Mouse (Mus musculus): Measurements from ENCODE around the gene Psd. TPM values are rescaled to one million over a fixed set of nuclear protein-coding genes. Genes with fewer than 3 reads are reported as not detected.

The Psd gene
- total RNA-seq, 2 experiments from 2014 or later, result 588 to 629 TPM

- DNase-seq (ENCODE audit: low spot score in 2 of 2), result no peak
- intact Hi-C loops (cut with DNase I), result no loop called here
Measured at GRCm38 (mm10) chr19:46324366-46324765, 2.6 kb downstream of the Psd start.

- no peak for DNase-seq (ENCODE audit: low spot score in 2 of 2)
- intact Hi-C loops (cut with DNase I), result no loop called here
Measured at GRCm38 (mm10) chr19:46323716-46324115, 3.2 kb downstream of the Psd start.

DNA sequence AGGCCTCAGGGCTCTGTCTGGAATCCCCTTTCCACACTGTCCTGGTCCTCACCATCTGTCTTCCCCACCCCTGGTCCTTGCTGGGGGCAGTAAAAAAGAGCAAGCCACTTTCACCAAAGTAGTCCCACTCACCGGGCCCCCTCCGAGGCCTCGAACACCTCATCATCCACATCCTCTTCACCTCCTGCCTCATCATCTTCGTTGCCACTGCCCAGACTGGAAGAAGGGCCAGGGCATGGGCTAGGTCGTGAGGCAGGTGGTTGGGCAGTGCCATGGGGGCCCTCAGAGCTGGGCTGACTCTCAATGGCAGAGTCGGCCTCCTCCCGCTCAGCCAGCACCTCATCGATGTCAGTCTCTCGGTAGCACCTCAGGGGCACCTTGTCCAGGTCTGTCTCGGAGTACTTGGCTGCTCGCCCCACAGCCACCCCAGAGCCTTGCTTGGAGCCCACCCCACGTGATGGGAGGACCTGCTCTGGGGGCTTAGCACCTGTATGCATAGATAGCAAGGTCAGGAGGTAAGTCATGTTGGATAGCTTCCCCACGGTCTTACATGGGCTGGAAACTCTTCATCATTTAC lies 3.9 kb downstream of the Psd start:
- no peak for DNase-seq (ENCODE audit: low spot score in 2 of 2)
- intact Hi-C loops (cut with DNase I), result no loop called here

DNA sequence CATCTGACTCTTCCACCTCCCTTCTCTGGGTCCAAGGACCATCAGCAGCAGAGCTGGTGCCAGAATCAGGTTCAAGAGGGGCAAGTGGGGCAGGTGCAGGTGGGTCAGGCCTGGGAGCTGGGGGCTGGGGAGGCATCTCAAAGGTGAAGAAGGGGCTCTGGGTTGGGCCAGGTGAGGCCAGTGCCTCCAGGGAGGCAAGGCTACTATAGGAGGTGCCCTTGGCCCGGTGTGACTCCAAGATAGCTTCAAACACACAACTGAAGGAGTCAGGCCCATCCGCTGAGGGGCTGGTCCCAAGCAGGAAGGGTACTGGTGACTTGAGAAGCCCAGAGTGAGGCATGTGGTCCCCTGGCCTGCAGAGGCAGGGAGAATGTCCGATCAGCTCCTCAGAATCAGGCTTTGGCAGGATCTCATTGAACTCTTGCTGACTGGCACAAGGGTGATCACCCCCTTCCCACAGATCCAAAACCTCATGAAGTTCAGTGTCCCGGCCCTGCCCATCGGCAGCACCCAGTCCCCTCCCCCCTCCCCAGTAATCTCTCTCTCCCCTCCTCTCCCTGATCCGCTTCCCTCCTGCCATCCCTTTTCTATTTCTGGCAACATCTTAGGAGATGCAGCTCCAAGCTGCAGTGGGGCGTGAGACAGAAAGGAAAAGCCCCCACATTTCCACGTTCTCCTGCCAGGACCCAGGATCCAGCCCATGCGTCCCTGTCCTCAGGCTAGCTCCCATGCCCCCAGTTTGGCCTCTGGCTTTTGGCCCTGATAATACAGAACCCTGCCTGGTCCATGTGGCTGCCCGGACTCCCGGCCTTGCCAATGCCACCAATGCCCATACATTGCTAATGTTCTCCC lies 4.6 kb downstream of the Psd start:
- no peak for DNase-seq (ENCODE audit: low spot score in 2 of 2)
- intact Hi-C loops (cut with DNase I), result no loop called here

DNA sequence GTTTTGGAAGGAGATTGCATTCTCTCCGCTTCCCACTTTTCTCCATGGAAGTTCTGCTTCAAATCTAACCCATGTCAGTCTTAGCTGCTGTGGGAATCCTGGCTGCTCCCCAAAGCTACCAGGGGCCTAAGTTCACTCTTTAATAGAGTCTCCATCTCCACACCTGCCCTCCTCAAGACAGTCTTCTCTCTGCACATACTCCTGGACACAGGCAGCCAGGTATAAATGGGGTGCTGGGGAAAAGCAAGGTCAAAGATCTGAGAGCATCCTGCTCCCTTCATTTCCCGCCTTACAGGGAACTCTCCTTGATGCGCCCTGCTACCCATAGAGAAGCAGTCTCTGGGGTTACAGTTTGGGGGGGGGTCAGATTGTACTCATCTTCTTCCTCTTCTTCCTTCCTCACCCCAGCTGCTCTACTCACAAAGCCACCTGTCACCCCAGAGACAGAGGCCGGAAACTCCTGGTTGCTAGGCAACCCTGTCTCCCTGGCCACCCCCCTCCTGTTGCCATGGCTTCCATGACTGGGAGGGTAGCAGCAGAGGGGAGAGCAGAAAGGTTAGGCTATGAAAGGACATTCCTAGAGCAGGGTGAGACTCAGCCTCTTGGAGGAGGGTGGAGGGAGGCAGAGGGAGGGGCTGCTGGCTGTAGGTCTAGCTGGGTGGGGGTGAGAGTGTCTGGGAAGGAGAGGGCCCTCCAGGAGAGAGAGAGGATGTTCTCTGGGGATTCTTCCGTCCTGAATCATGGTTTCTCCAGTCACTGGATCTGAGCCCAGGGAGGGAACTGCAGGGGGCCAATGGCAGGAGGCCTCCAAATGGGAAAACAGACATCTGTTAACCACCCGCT lies 5.6 kb downstream of the Psd start:
- intact Hi-C loops (cut with DNase I), result no loop called here
- peak in 1 of 2 experiments; percentile 64 for DNase-seq (ENCODE audit: low spot score in 2 of 2)

DNA sequence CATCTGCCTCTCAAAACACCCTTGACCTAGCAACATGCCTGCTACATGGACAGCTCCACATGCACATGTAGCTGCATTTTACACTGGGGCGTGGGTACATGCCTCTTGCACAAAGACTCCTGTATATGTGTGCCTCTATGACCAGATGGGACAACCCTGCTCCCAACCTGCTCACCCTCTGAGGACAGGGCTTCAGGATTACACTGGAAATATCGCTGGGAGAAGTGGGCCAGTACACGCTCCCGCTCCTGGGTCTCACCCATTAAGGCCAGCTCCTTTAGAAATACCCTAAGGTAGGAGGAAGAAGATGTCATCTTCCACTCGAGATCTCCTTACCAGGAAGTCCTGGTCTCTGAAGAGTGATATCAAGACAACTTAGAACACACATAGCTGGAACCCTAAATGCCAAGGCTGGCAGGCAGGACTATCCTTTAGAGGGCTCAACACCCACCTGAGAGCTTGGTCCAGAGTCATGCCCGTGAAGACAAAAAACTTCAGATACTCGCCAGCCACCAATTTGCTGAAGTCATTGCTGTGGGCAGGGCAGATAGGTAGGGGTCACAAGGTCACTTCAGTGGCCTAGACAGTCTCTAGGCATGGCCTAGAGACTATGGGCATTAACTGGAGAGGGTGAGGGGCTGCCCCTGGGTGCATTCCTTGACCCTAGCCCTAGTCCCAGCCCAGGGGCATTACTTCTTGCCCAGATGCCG lies 6.7 kb downstream of the Psd start:
- no peak for DNase-seq (ENCODE audit: low spot score in 2 of 2)
- intact Hi-C loops (cut with DNase I), result no loop called here

GRCm38 (mm10) chr19:46318586-46319378 lies 8.2 kb downstream of the Psd start:
- peak; percentile 92 to 98 for DNase-seq (ENCODE audit: low spot score in 2 of 2)
- intact Hi-C loops (cut with DNase I), result loop anchor here (5.0 kb wide), 1 partner anchor 49 kb away; no protein-coding TSS in a partner anchor

- intact Hi-C loops (cut with DNase I), result loop anchor here (5.0 kb wide), 1 partner anchor 49 kb away; no protein-coding TSS in a partner anchor
- DNase-seq (ENCODE audit: low spot score in 2 of 2), result peak; percentile 67 to 69
Measured at GRCm38 (mm10) chr19:46318031-46318471, 8.9 kb downstream of the Psd start.

GRCm38 (mm10) chr19:46317546-46317885 lies 9.4 kb downstream of the Psd start:
- no peak for DNase-seq (ENCODE audit: low spot score in 2 of 2)
- intact Hi-C loops (cut with DNase I), result loop anchor here (5.0 kb wide), 1 partner anchor 50 kb away; no protein-coding TSS in a partner anchor

GRCm38 (mm10) chr19:46316846-46317545 lies 10.0 kb downstream of the Psd start:
- intact Hi-C loops (cut with DNase I), result loop anchor here (5.0 kb wide), 1 partner anchor 50 kb away; no protein-coding TSS in a partner anchor
- DNase-seq (ENCODE audit: low spot score in 2 of 2), result peak; percentile 83 to 95

DNA sequence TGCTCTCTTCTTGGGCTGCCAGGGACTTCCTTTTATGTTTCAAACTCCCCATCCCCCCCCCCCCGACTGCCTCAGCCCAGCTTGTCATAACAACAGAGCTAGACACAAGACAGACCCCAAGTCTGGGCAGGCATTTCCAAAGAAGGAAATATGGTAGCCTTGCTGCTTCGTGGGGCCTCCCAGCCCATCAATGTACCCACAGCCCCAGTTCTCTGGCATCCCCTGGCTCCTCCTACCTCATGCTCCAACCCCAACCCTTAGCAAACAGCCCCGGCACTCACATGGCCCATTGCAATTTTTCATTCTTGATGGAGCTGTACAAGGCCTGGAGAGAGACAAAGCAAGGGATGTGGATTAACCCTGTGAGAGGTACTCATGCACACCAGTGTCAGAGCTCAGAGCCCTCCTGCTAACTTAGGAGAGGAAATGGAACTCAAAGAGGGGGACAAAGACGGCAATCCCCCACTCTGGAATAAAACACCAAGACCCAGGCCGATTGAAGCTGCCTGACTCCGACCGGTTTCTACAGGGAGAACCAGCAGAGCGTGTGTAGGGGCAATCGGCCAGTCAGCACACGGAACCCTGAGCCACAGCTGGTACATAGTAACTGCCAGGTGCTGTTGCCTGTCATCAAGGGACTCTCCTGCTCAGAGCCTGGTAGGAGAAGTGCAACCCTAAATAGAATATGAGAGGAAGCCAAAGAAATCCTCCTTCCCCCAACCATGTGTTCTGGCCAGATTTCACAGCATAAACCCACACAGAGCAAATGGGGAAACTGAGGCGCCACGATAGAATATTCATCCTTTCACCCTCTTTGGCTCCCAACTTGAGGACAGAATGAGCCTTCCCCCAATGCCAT lies 11.0 kb downstream of the Psd start:
- peak in 1 of 2 experiments; percentile 57 for DNase-seq (ENCODE audit: low spot score in 2 of 2)
- intact Hi-C loops (cut with DNase I), result loop anchor here (5.0 kb wide), 1 partner anchor 51 kb away; no protein-coding TSS in a partner anchor

DNA sequence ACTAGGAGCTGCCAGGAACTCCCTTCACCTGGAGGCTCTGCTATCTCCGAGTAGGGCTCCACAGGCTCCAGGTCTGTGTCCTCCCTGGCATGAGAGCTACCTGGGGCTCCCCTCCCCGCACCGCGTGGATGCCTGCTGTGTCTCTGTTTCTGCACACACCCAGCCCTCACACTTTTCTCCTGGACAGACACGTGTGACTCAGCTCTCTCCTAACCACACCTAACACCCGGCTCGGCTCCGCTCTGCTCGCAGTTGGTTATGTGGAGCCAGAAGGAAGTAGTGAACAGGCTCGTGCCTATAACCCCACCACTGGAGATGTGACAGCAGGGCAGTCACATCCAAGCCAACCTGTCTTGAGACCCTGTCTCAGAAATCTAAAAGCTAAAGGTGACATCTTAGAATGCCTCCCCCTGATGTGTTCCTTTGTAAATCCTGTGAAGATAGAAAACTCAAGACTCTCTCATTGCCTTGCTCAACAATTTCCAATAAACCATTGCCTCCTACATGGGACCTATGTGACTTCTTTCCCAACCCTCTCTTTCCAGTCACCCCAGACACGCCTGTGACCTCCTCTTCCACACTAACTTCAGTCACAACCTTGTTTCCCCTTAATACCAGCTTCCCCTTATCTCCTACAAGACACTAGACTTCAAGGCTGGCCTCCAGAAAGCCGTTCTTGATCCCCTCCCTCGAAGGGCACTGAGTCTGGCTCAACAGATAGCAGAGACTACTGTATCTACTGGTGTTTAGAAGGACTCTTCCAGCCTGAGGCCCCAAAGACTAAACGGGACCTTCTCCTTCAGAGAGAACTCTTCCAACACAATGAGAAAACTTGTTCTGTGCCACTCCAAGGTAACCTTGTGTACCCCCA lies 11.8 kb downstream of the Psd start:
- DNase-seq (ENCODE audit: low spot score in 2 of 2), result peak in 1 of 2 experiments; percentile 0
- intact Hi-C loops (cut with DNase I), result loop anchor here (5.0 kb wide), 1 partner anchor 52 kb away; no protein-coding TSS in a partner anchor

- intact Hi-C loops (cut with DNase I), result no loop called here
- DNase-seq (ENCODE audit: low spot score in 2 of 2), result no peak
Measured at GRCm38 (mm10) chr19:46314151-46314601, 12.8 kb downstream of the Psd start.

- intact Hi-C loops (cut with DNase I), result no loop called here
Measured at GRCm38 (mm10) chr19:46313591-46313990, 13.4 kb downstream of the Psd start.

GRCm38 (mm10) chr19:46313116-46313515 lies 13.8 kb downstream of the Psd start:
- intact Hi-C loops (cut with DNase I), result no loop called here
- no peak for DNase-seq (ENCODE audit: low spot score in 2 of 2)

More at GRCm38 (mm10) chr19:46313591-46313990, 13.4 kb downstream of the Psd start:
- no peak for DNase-seq (ENCODE audit: low spot score in 2 of 2)

DNA sequence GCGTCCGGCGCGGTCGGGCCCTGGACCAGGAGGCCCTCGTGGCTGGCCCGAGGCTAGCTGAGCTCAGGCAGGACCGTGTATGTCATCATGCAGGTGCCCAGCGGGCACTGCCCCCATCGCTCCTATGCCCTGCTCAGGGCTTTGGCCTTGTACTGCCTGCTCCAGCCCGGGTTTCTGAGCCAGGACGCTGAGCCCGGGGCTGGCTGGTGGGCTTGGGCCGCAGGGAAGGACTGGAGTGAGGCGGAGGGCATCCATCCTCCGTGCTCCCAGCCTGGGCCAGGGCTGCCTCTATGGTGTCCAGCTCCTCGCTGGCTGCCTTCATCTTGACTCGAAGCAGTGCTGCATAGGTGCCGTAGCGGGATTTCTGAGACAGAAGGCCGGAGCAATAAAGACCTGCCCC lies 14.4 kb downstream of the Psd start:
- no peak for DNase-seq (ENCODE audit: low spot score in 2 of 2)
- intact Hi-C loops (cut with DNase I), result no loop called here

All from left cerebral cortex, postnatal 25 days (tissue).